Mouse (Mus musculus) stomach, postnatal 0 days (tissue): ENCODE results near the gene Ccdc22. TPM values are rescaled to one million over a fixed set of nuclear protein-coding genes. Genes with fewer than 3 reads are reported as not detected.

Experiments used
- ATAC-seq: fragments of 200-750 bp; cut with Nextera tagmentation; 2 replicates; pipeline ENCODE4 v1.8.0; 2017; ENCODE audit not compliant: low FRiP score, low TSS enrichment
- DNase-seq: peaks from one replicate; pipeline ENCODE4 v3.0.0-alpha.2; 2016; ENCODE audit warnings: low spot score
- H3K27ac ChIP-seq: fragments of 300-500 bp; sonication (generic); replicated peaks from 2 replicates; pipeline ENCODE4 v1.5.1; 2014; ENCODE audit warnings: mild to moderate bottlenecking, control low read depth
- H3K27me3 ChIP-seq: fragments of 300-500 bp; sonication (generic); 2 replicates; pipeline ENCODE4 v1.6.1; 2014; ENCODE audit warnings: low read length; ENCODE audit not compliant: control insufficient read depth, insufficient read depth
- H3K36me3 ChIP-seq: fragments of 300-500 bp; sonication (generic); 2 replicates; pipeline ENCODE4 v1.6.1; 2014; ENCODE audit warnings: low read length, mixed read lengths; ENCODE audit not compliant: control insufficient read depth, insufficient read depth
- H3K4me1 ChIP-seq: fragments of 300-500 bp; sonication (generic); replicated peaks from 2 replicates; pipeline ENCODE4 v1.6.1; 2014; ENCODE audit warnings: antibody characterized with exemption; ENCODE audit not compliant: control insufficient read depth, insufficient read depth
- H3K4me2 ChIP-seq: fragments of 300-500 bp; sonication (generic); replicated peaks from 2 replicates; pipeline ENCODE4 v1.6.1; 2014; ENCODE audit warnings: low read depth, mild to moderate bottlenecking, control low read depth, moderate library complexity
- H3K4me3 ChIP-seq: fragments of 300-500 bp; sonication (generic); 2 replicates; pipeline ENCODE4 v1.5.1; 2014; ENCODE audit warnings: low read depth, low read length, control low read depth
- H3K9ac ChIP-seq: fragments of 300-500 bp; sonication (generic); 2 replicates; pipeline ENCODE4 v1.6.1; 2014; ENCODE audit warnings: mild to moderate bottlenecking, low read length, control low read depth, mixed read lengths
- H3K9me3 ChIP-seq: fragments of 300-500 bp; sonication (generic); 2 replicates; pipeline ENCODE4 v1.6.1; 2016; ENCODE audit warnings: low read length; ENCODE audit not compliant: control insufficient read depth
- CTCF ChIP-seq: IDR thresholded peaks from 2 replicates; pipeline ENCODE4 v1.5.1; 2016; ENCODE audit warnings: antibody characterized with exemption, low read depth, mild to moderate bottlenecking, moderate library complexity
- EP300 ChIP-seq: optimal IDR thresholded peaks from 2 replicates; pipeline ENCODE3; 2016; ENCODE audit warnings: antibody characterized with exemption
- WGBS: fragments of 180-500 bp; shearing (Covaris S2); extraction: QIAGEN DNeasy Blood & Tissue Kit; methylation state at CpG from one replicate; pipeline ENCODE4 v1.1.7; 2014; 5-methylcytosine and 5-hydroxymethylcytosine counted together
- polyA plus RNA-seq: library from polyadenylated mRNA; unstranded; fragments of >200 nt; fragmentation: Nextera tagmentation; extraction: Ambion mirVana; gene quantifications from 2 replicates; pipeline ENCODE4 v1.2.1, GENCODE M21; 2015

Gene Ccdc22
- polyA plus RNA-seq, 1 experiment from 2014 or later, result 14.0 TPM

GRCm38 (mm10) chrX:7610035-7610434, 4.7 kb upstream of the Ccdc22 start:
- WGBS, result 13% methylated on average over 21 of the region's 21 CpGs
- no peak for ATAC-seq
- Histone ChIP-seq H3K36me3 (no peaks in the 10 kb centered on the region), H3K27me3 (no peaks in the 10 kb centered on the region), H3K27ac (no peak overlapping the region), H3K9ac (no peak overlapping the region), H3K4me2 (peak overlapping the region; percentile 58), H3K4me3 (peak overlapping the region; percentile 31), H3K4me1 (no peaks in the 10 kb centered on the region), H3K9me3 (no peaks in the 10 kb centered on the region)
- TF ChIP-seq CTCF, result no peak
- TF ChIP-seq EP300, result no peak
- no peak for DNase-seq

GRCm38 (mm10) chrX:7606783-7607182, 1.5 kb upstream of the Ccdc22 start, which contains the start of gene Cacna1f:
TSS of gene Cacna1f (plus strand) at chrX:7607083.
- H3K4me1 ChIP-seq, result no peaks in the 10 kb centered on the region
- WGBS, result 76% methylated on average over 6 of the region's 6 CpGs
- DNase-seq (no peak), ATAC-seq (no peak)
- H3K4me3 ChIP-seq, result no peak within 1 kb of the TSS
- H3K27me3 ChIP-seq, result no peaks in the 10 kb centered on the region
- no peak within 1 kb of the TSS for H3K4me2 ChIP-seq
- no peaks in the 10 kb centered on the region for H3K9me3 ChIP-seq
- no peaks in the 10 kb centered on the region for H3K36me3 ChIP-seq
- no peak for TF ChIP-seq CTCF
- no peak for TF ChIP-seq EP300
- H3K9ac ChIP-seq, result no peak within 1 kb of the TSS
- no peak within 1 kb of the TSS for H3K27ac ChIP-seq

DNA sequence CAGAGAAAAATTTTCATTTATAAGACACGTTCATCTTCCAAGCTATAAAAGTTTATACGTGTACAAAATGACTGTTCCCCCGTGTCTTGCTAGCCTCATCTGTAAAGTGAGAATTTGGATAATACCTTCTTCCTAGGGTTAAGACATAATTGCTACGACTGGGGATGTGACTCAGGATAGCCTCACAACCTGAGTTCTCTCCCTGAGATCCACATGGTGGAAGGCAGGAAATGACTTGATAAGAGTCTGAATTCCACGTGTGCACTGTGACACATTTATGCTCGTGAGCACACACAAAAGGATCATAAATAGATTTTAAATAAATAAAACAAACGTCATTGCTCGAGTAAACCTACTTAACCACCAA, 241 bp upstream of the Ccdc22 start:
- Histone ChIP-seq H3K36me3 (no peaks in the 10 kb centered on the region), H3K27me3 (no peaks in the 10 kb centered on the region), H3K4me2 (no peak overlapping the region), H3K9me3 (no peaks in the 10 kb centered on the region), H3K4me3 (no peak overlapping the region), H3K27ac (no peak overlapping the region), H3K9ac (no peak overlapping the region), H3K4me1 (no peaks in the 10 kb centered on the region)
- TF ChIP-seq EP300 (no peak), CTCF (no peak)
- ATAC-seq (no peak), DNase-seq (no peak)
- 31% methylated on average over 8 of the region's 8 CpGs for WGBS

GRCm38 (mm10) chrX:7604004-7604403, 1.3 kb downstream of the Ccdc22 start:
- no peaks in the 10 kb centered on the region for H3K36me3 ChIP-seq
- TF ChIP-seq CTCF (no peak), EP300 (no peak)
- H3K4me2 ChIP-seq, result no peak overlapping the region
- no peak for DNase-seq
- H3K9me3 ChIP-seq, result no peaks in the 10 kb centered on the region
- 78% methylated on average over 7 of the region's 7 CpGs for WGBS
- no peak for ATAC-seq
- no peak overlapping the region for H3K27ac ChIP-seq
- H3K9ac ChIP-seq, result no peak overlapping the region
- no peaks in the 10 kb centered on the region for H3K27me3 ChIP-seq
- H3K4me1 ChIP-seq, result no peaks in the 10 kb centered on the region
- no peak overlapping the region for H3K4me3 ChIP-seq

- 81% methylated on average over 9 of the region's 9 CpGs for WGBS
- Histone ChIP-seq H3K9me3 (no peaks in the 10 kb centered on the region), H3K9ac (no peak overlapping the region), H3K27ac (no peak overlapping the region), H3K4me2 (no peak overlapping the region), H3K36me3 (no peaks in the 10 kb centered on the region), H3K27me3 (no peaks in the 10 kb centered on the region), H3K4me3 (no peak overlapping the region), H3K4me1 (no peaks in the 10 kb centered on the region)
- no peak for DNase-seq
- TF ChIP-seq EP300 (no peak), CTCF (no peak)
- ATAC-seq, result no peak
Observed at GRCm38 (mm10) chrX:7595371-7595770, 9.9 kb downstream of the Ccdc22 start.

- DNase-seq, result no peak
- no peaks in the 10 kb centered on the region for H3K36me3 ChIP-seq
- TF ChIP-seq EP300 (no peak), CTCF (no peak)
- H3K9me3 ChIP-seq, result no peaks in the 10 kb centered on the region
- ATAC-seq, result no peak
- H3K9ac ChIP-seq, result no peak overlapping the region
- no peaks in the 10 kb centered on the region for H3K4me1 ChIP-seq
- no peak overlapping the region for H3K4me2 ChIP-seq
- no peaks in the 10 kb centered on the region for H3K27me3 ChIP-seq
- 93% methylated on average over 4 of the region's 5 CpGs for WGBS
- H3K4me3 ChIP-seq, result no peak overlapping the region
- no peak overlapping the region for H3K27ac ChIP-seq
Observed at GRCm38 (mm10) chrX:7586356-7586755, 19.0 kb downstream of the Ccdc22 start.
